Mouse (Mus musculus): ENCODE data around the gene Tm6sf2.
"Not testable (repeated sequence)": the region's sequence is repeated elsewhere in the genome, so short reads cannot be mapped to it uniquely, and the experiment has no call there.

The Tm6sf2 gene

DNA sequence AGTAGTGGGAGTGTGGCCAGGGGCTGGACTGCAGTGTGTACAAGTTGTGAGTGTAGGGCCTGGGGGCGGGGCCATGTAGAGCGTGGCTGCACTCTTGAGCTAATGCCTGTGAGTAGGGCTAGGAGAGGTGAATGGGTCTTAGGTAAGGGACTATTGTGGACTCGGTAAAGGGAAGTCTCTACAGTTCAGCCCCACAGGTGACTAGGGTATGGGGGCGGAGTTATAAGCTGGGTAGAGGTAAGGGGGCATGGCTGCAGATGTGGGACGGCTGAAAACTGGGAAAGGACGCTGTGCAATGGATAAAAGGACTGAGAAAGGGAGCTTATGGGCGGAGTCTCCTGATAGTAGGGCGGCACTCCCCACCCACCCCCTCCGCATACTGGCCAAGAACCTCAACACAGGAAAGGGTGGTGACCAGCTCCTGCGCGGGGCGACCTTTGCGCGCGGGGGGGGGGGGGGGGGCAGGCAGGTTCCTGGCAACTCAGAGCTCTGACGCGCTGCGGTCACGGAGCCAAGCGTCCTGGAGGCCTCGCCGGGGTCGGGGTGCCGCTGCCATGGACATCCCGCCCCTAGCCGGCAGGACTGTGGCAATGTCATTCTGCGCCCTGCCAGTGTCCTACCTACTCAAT, at the start of gene Tm6sf2:
TSS of gene Tm6sf2 (plus strand) at position 484 of the 629 bp plus-strand sequence.
- in situ Hi-C loops (cut with MboI, MseI) = no loop called here

DNA sequence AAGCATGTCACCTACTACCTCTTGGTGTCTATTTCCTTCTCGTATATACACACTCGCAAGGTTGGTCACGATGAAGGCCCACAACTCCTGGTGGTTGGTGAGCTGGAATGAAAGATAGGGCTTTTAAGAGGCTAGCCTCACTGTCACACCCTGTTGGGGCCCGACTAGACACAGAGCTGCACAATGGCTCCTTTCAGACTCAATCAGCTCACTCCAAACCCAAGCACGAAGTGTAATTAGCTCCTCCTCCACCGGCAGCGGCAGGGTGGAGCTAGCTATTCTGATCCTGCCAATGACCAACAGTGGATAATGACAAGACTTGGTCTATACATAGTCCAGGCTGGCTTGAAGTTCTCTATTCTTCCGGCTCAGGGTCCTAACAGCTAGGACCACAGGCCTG, 49.1 kb upstream of the Tm6sf2 start:
- in situ Hi-C loops (cut with MboI, MseI) = no loop called here

DNA sequence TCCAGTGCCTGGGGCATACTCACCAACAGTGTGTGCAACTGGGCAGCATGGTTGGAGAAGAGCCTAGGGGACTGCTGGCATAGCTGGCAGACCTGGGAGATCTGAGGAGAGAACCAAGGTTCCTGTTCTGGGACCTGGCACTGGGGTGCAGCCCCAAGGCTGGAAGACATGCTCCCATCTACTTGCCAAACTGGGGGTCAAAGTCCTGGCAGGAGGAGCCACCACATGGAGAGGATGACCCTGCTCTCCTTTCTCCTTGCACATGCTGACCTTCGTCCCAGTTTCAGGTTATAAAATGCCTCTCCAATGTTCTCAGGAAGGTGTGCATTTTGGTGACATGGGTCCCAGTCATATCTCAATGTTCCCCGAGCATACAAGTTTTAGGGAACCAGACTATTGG, 46.6 kb upstream of the Tm6sf2 start:
- in situ Hi-C loops (cut with MboI, MseI) = no loop called here

DNA sequence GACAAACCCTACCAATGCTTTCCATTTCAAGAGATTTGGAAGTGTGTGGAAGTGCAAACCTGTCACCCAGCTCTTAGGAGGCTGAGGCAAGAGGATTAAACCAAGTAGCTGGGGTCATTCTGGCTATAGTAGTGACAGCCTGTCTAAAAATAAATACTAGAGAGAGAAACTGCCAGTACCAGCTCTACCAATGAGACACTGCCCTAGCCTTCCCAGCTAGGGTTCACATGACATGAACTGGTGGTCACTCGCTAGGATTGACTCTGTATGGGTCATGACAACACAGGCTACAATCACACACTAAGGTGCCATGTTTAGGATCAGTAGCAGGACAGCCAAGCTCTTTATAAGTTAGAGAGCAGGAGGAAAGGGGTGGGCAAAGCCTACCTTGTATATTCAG, 42.5 kb upstream of the Tm6sf2 start:
- in situ Hi-C loops (cut with MboI, MseI) = no loop called here

DNA sequence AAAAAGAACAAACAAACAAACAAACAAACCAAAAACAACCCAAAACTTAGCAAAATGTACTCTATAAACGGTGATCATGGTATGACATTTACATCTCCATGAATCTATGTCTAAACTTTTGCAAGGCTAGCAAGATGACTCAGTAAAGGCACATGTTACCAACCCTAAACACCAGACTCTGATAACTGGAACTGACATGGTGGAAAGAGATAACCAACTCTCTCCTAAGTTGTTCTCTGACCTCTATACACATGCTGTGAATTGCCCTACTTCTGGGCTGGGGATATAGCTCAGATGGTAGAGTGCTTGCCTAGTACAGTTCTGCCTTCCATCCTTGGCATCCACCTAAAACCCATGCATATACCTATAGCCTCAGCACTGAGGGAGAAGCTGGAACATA, 34.7 kb upstream of the Tm6sf2 start:
- in situ Hi-C loops (cut with MboI, MseI) = no loop called here

DNA sequence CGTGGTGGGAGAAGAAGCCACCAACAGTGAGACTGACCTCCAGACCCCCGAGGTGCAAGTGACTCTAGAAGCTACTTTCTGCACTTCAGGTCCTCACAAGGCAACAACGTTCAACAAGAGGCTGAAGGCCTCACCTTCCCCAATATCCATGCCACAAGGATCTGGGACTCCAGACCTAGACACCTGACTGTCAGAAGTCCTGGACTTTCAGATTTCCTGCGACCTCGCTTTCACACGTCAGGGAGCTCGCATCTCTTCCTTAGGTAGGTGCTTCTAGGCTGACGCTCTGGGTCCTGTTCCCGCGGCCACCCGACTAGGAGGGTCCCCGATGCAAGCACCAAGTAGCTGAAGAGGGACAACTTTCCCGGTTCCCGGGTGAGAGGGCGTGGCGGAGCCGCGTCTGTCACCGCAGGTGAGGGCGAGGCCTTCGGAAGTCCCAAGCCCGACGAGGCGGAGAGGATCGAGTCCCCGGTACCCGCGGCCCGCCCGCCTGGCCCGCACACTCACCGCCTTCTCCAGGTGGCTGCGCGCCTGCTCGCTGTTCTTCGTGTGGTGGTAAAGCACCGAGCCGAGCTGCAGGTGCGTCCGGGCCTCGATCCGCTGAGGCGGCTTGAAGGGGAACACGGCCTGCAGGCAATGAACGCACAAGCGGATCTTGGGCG, 30.7 kb upstream of the Tm6sf2 start:
- in situ Hi-C loops (cut with MboI, MseI) = no loop called here

DNA sequence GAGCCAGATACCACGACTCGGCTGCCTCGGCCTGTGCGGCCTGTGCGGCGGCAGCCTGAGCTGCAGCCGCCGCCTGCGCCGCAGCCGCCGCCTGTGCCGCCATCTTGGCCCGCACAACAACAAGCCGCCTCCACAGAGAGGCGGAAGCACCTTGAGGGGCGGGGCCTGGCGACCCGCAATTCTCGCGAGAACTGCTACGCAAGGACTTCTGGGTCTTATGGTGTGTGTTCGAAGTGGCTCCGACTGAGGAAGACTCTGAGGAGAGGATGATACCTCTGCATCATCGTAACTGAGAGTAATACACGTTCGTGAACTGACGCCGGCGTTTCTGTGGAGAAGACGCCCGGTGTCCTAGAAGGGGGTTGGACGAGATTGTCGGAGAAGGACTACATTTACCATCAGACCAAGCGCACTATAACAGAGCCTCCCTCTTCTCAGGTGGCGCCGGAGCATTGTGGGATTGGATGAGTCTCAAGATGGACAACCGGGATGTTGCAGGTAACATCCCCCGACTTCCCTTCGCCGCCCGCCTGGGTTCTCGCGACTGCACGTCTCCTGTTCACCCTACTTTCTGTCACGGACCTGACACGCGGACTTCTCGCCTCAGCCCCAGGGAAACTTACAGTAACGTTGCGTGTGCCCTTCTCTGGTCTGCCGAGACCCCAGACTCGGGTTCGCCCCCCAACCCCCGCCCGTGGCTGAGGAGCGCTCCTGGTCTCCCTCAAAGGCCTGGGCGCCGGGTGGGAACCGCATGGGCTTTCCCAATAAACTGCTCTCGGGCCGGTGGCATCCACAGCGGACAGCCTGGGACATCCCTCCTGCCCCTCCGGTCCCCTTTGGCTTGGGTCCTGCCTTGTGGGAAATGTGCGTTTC, 29.9 kb upstream of the Tm6sf2 start, which contains the start of the genes Mau2 and Sugp1:
TSS of gene Mau2 (minus strand) at position 152 of the 873 bp plus-strand sequence.
TSS of gene Sugp1 (plus strand) at position 231 of the 873 bp plus-strand sequence.
- in situ Hi-C loops (cut with MboI, MseI) = no loop called here

DNA sequence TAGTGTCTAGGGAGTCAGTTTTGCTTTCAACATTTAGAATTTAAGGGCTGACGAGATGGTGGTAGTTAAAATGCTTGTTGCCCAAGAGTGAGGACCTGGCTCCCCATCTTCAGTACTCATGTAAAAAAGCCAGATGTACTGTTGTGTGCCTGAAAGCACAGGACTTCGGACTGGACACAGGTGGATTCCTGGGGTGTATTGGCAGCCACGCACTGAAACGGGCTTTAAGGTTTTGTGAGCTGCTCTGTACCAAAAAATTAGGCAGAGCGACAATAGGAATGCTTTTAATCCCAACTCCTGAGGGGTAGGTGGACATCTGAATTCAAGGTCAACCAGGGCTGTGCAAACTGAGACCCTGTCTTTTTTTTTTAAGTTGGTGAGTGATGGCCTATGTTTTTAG, 28.7 kb upstream of the Tm6sf2 start:
- in situ Hi-C loops (cut with MboI, MseI) = no loop called here

DNA sequence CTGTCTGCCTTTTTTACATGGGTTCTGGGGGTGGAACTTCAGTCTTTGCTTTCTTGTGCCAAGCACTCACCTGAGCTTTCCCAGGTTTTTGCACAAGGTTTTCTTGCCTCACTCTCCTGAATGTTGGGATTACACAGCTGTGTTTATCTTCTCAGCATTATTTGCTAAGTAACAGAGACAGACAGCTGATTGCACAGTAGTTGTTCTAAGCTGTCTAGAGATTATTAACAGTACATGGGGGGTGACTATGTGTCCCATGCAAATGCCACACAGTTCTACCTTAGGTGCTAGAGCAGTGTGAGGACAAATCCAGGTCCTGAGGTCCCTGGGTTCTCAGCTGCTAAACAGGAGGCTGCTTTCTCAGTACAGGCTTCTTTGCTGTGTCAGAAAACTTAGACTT, 23.1 kb upstream of the Tm6sf2 start:
- in situ Hi-C loops (cut with MboI, MseI) = no loop called here

DNA sequence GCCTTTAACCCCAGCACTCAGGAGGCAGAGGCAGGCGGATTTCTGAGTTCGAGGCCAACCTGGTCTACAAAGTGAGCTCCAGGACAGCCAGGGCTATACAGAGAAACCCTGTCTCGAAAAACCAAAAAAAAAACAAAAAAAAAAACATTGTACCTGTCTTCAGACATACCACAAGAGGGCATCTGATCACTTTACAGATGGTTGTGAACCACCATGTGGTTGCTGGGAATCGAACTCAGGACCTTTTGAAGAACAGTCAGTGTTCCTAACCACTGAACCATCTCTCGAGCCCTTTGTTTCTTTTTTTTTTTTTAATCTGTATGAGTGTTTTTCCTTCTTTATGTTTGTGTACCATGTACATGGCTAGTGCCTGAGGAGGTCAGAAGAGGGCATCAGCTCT, 22.3 kb upstream of the Tm6sf2 start:
- in situ Hi-C loops (cut with MboI, MseI) = not testable (repeated sequence)

DNA sequence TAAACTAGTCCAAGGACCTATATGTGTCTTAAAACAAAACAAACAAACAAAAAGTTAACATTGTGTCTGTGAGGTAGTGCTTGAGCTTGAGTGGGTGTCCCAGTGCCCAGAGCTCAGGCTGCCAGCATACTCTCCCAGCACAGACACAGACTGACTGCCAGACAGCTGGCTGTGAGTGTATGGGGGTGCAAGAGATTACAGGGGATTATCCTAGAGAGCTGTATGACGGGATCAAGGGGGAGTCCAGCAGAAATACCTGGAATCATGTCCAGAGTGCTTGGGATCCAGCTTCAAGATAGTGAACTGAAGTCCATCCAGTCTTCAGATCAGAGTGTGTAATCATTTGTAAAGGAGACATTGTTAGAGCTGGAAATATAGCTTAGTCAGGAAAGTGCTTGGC, 15.0 kb upstream of the Tm6sf2 start:
- in situ Hi-C loops (cut with MboI, MseI) = no loop called here

DNA sequence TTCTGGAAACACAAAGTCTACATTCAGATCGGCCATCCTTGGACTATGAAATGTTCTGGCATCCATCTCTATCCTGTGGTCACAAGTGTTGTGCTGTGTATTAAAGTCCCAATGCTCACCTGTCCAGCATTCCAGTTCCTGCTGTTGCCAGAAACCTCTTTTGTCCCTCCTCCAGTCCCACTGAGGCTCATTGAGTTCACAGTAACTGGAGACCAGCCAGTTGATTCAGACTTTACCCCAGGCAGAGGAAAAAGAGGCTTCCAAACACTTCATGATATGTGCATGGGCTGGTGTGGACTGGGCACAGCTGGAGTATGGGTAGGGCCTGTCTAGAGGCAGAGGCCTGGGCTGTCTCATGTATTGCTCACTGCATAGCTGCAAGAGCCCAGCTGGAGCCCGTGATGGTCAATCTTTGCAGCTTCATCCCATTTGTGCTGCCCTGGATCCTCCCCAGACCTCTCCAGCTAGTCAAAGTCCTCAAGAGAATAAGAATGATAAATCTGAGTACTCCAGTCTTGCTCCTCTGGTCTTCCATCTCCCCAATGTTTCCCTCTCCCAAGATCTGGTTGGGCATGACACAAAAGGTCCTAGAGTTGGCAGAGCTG, 786 bp upstream of the Tm6sf2 start:
- in situ Hi-C loops (cut with MboI, MseI) = no loop called here

DNA sequence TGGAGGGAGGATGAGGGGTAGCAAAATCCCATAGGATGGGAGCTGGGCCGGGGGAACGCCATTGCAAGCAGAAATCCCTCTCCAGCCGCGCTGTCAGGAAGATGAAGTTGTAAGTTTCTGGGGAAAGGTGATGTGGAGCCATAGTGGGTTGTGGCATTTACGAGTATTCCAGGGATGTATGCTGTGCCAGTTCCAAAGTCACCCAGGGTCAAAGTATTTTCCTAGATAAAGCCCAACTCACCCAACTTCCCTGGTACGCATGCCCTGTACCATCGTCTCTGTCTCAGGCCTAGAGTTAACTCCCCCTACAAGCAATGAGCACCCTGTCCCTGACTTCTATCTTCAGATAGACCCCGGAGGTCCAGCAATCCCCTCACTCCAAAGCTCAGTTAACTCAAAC, 396 bp downstream of the Tm6sf2 start:
- in situ Hi-C loops (cut with MboI, MseI) = no loop called here

DNA sequence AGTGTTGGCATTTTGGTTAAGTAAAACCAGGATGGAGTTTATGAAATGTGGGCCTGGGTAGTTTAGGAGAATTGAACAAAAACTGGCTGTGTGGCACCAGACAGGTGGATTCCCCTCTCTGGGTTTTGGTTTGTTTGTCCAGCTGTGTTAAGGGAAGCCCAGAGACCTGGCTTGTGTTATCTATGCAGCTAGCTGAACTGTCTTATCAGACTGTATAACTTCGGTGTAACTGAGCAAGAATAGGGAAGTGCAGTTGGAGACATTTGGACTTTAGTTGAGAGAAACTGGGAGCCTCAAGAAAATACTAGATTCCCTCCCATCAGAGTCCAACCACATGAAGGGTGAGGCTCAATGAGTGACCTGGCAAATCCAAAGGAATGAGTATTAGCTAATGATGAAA, 958 bp downstream of the Tm6sf2 start:
- in situ Hi-C loops (cut with MboI, MseI) = no loop called here

DNA sequence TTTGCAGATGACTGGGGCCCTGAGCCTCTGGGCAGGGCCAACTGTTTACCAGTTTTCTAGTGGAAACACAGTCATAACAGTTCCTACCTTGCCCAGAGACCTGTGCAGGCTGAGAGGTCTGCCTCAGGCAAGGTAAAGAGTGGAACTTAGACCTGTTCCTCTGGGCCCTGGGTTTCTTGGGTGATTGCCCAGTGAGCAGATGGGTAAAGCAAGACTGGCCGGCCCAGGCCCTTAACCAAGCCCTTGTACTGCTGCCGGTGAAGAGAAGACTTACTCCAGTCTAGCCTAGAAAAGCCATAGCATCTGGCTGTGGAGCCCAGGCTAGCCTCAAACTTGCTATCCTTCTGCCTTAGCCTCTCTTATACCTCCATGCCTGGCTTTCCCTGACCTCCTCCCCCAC, 9.3 kb downstream of the Tm6sf2 start:
- in situ Hi-C loops (cut with MboI, MseI) = no loop called here

DNA sequence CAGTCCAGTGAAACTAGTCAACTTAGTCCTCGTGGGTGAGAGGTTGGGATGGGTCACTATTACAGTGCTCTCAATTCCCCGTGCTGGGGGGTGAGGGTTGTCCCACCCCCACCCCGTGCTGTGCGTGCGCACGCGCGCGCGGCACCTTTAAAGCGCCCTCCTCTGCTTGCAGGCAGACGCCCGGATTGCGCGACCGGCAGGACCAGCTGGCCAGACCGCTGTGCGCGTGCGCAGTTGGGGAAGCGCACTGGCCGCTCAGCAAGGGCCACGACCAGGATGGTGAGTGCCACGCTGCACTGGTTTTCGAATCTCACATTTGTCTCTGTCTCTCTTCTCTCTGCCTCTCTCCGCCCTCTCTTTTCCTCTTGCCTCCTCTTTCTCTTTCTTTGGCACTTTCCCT, 10.6 kb downstream of the Tm6sf2 start, which contains the start of gene Hapln4:
TSS of gene Hapln4 (plus strand) at position 173 of the 400 bp plus-strand sequence.
- in situ Hi-C loops (cut with MboI, MseI) = no loop called here

DNA sequence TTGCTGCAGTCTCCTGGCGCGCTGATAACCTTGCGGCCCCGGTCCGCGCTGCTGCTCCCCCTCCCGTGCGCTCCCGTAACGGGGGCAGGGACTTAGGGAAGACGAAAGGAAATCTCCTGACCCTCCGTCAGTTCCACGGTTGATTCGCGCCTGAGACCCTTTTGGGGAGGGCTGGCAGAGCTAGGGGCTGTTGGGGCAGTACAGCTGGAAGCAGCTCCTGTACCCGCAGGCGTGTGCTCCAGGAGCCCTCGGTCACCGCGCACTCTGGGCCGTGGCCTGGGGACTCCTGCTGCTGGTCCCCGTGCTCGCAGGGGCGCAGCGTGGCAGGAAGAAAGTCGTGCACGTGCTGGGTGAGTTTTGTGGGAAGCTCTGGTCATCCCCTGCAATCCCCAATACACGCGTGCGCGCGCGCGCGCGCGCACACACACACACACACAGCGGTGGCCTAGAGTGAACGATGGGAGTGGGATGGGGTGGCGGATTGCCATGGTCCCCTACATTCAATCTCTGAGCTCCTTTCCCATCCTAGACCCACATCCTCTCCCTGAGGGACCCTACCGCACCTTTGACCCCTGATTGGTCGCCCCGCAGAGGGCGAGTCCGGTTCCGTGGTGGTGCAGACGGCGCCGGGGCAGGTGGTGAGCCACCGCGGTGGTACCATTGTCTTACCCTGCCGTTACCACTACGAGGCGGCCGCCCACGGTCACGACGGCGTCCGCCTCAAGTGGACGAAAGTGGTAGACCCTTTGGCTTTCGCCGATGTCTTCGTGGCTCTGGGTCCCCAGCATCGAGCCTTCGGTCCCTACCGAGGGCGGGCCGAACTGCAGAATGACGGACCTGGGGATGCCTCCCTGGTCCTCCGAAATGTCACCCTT, 11.7 kb downstream of the Tm6sf2 start:
- in situ Hi-C loops (cut with MboI, MseI) = no loop called here

DNA sequence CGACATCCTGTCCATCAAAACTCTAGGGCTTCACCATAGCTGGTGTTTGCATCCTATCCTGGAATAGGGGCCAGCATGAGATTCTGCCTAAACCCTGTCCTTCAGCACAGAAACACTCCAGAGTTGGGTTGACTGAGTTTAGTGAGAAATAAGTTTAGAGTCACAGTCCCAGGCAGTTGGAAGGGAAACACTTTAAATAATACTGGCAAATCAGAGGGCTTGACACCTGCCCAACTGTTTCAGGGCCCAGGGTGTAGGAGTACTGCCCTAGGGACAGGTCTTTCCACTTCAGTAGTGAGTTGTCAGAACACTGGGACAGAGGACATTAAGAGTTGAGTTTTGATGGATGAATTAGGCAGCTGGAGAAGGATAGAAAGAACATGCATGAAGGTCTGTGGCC, 13.4 kb downstream of the Tm6sf2 start:
- in situ Hi-C loops (cut with MboI, MseI) = no loop called here

DNA sequence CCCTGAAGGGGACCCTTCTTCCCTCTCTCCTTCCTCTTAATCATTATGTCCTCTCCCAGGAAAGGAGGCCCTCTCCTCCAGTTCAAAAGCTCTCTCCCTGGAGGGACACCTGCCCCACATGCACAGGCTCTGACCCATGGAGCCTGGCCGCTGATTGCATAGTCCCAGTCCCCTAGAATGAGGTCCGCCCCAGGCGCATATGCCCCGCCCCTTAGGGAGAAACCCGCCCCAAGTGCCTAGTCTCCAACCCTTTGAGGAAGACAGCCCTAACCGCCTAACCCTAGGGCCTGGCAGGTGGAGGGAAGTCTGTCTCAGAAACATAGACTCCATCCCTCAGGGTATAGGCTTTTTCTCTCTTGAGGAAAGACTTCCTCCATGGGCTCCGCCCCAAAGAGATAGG, 14.5 kb downstream of the Tm6sf2 start:
- in situ Hi-C loops (cut with MboI, MseI) = no loop called here

DNA sequence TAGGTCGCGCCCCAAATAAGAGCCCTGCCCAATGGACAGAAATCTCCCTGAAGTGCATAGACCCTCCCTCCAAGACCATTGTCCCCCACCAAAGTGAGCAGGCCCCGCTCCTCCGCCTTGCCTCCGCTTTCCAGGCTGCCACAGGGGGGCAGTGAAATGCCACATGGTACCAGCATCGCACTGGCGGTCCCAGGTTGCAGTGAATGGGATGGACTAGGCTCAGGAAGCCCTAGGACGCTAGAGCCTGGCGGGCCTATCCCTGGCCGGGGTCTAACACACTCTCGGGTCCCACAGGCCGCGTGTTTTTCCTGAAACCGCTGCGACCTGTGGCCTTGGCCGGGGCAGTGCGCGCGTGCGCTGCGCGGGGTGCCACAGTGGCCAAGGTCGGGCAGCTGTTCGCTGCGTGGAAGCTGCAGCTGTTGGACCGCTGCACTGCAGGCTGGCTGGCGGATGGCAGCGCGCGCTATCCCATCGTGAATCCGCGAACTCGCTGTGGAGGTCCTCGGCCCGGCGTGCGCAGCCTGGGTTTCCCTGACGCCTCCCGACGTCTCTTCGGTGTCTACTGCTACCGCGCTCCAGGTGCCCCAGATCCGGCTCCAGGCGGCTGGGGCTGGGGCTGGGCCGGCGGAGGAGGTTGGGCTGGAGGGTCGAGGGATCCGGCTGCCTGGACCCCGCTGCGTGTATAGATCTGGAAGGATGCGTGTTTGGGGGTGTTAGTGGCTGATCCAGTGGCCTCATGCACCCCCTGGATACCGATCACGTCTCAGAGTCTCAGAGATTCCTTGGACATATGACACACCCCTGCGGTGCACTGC, 15.3 kb downstream of the Tm6sf2 start:
- in situ Hi-C loops (cut with MboI, MseI) = no loop called here

Measured in T-helper 17 cell (primary cell).